In genomic region chr1:88575917-88576669, GRCm38 (mm10) we compare ENCODE assay signal across 8 mouse cellular contexts.
DNase-seq lines count a peak whose midpoint lies in the region; ATAC-seq and TF ChIP-seq lines count a peak whose summit lies in the region.

No protein-coding gene starts in this region.

- H3K4me1 ChIP-seq in intestine, postnatal 0 days (replicated peaks; ENCODE audit: control insufficient read depth, insufficient read depth, low read length), result no peaks in the 10 kb centered on the region; the same call in 1 of the 2 replicates
- peaks cover 6% of the 10 kb centered on the region for H3K4me1 ChIP-seq in midbrain, embryonic 15.5 days

- TF ChIP-seq CTCF in intestine, postnatal 0 days (IDR thresholded peaks at IDR 0.05; ENCODE audit: low read depth), result no peak

- WGBS in intestine, postnatal 0 days, result 48% methylated on average over 14 of the region's 14 CpGs
- WGBS in midbrain, embryonic 15.5 days, result 74% methylated on average over 14 of the region's 14 CpGs

- no peaks in the 10 kb centered on the region for H3K36me3 ChIP-seq in intestine, postnatal 0 days (ENCODE audit: control insufficient read depth, insufficient read depth)
- no peaks in the 10 kb centered on the region for H3K36me3 ChIP-seq in midbrain, embryonic 15.5 days (replicated peaks)

- no peak overlapping the region for H3K9ac ChIP-seq in intestine, postnatal 0 days (ENCODE audit: low read depth, low read length)
- H3K9ac ChIP-seq in midbrain, embryonic 15.5 days, result no peak overlapping the region

- intact Hi-C loops in left cerebral cortex, postnatal 4 days (cut with DNase I), result no loop called here

- DNase-seq in 3T3-L1 (ENCODE audit: low read depth, low spot score), result peak; percentile 29
- DNase-seq in testis, postnatal 10 days (ENCODE audit: low spot score), result no peak
- DNase-seq in right cerebral cortex, postnatal 25 days, result no peak
- DNase-seq in left cerebral cortex, postnatal 4 days, result no peak

- H3K4me2 ChIP-seq in intestine, postnatal 0 days (replicated peaks; ENCODE audit: low read depth), result peak overlapping the region; percentile 40
- no peak overlapping the region for H3K4me2 ChIP-seq in midbrain, embryonic 15.5 days

- H3K4me3 ChIP-seq in intestine, postnatal 0 days (ENCODE audit: low read depth, low read length), result no peak overlapping the region
- no peak overlapping the region for H3K4me3 ChIP-seq in midbrain, embryonic 15.5 days

- H3K27ac ChIP-seq in intestine, postnatal 0 days (ENCODE audit: low read depth, low read length), result no peak overlapping the region
- H3K27ac ChIP-seq in midbrain, embryonic 15.5 days, result no peak overlapping the region

- H3K9me3 ChIP-seq in intestine, postnatal 0 days (ENCODE audit: control insufficient read depth), result no peaks in the 10 kb centered on the region
- H3K9me3 ChIP-seq in midbrain, embryonic 15.5 days, result no peaks in the 10 kb centered on the region

- H3K27me3 ChIP-seq in intestine, postnatal 0 days (replicated peaks; ENCODE audit: control insufficient read depth, insufficient read depth, low read length), result no peaks in the 10 kb centered on the region
- no peaks in the 10 kb centered on the region for H3K27me3 ChIP-seq in midbrain, embryonic 15.5 days (replicated peaks)

- ATAC-seq in activated CD4-positive, CD25-positive, alpha-beta regulatory T cell, adult 4 months, result peak; percentile 63
- ATAC-seq in intestine, postnatal 0 days, result no peak
- peak; percentile 93 for ATAC-seq in megakaryocyte-erythroid progenitor cell, adult 5-6 weeks (replicated peaks; ENCODE audit: low FRiP score, low TSS enrichment, poor library complexity, severe bottlenecking)
- ATAC-seq in midbrain, embryonic 15.5 days (replicated peaks), result no peak

Comparison
In these comparisons a context has a peak if more than half of its experiments do, and no peak if none do; other contexts are left out.
1. ATAC-seq: peak in activated CD4-positive, CD25-positive, alpha-beta regulatory T cell, adult 4 months (single experiment) and megakaryocyte-erythroid progenitor cell, adult 5-6 weeks (single experiment); none in intestine, postnatal 0 days (single experiment) and midbrain, embryonic 15.5 days (single experiment).